Mouse (Mus musculus) hindbrain, embryonic 16.5 days (tissue): ENCODE data around the gene Lias. TPM values are rescaled to one million over a fixed set of nuclear protein-coding genes. Genes with fewer than 3 reads are reported as not detected.

Experiments used
- ATAC-seq: fragments of 200-750 bp; cut with Nextera tagmentation; 2 replicates; pipeline ENCODE4 v1.8.0; 2017; ENCODE audit warnings: moderate TSS enrichment, moderate library complexity
- H3K27ac ChIP-seq: fragments of 300-500 bp; sonication (generic); 2 replicates; pipeline ENCODE4 v1.5.1; 2014; ENCODE audit warnings: low read depth, mild to moderate bottlenecking, control low read depth, low read length, moderate library complexity
- H3K27me3 ChIP-seq: fragments of 300-500 bp; sonication (generic); replicated peaks from 2 replicates; pipeline ENCODE4 v1.6.1; 2014; ENCODE audit warnings: low read length; ENCODE audit not compliant: control insufficient read depth, insufficient read depth
- H3K36me3 ChIP-seq: fragments of 300-500 bp; sonication (generic); 2 replicates; pipeline ENCODE4 v1.6.1; 2014; ENCODE audit warnings: mild to moderate bottlenecking, low read length, moderate library complexity, mixed read lengths; ENCODE audit not compliant: control insufficient read depth, insufficient read depth
- H3K4me1 ChIP-seq: fragments of 300-500 bp; sonication (generic); 2 replicates; pipeline ENCODE4 v1.6.1; 2014; ENCODE audit warnings: low read depth, low read length; ENCODE audit not compliant: control insufficient read depth, insufficient read depth
- H3K4me2 ChIP-seq: fragments of 300-500 bp; sonication (generic); 2 replicates; pipeline ENCODE4 v1.6.1; 2014; ENCODE audit warnings: mild to moderate bottlenecking, low read length, control low read depth, moderate library complexity
- H3K4me3 ChIP-seq: fragments of 300-500 bp; sonication (generic); 2 replicates; pipeline ENCODE4 v1.5.1; 2014; ENCODE audit warnings: mild to moderate bottlenecking, low read length, control low read depth, moderate library complexity
- H3K9ac ChIP-seq: fragments of 300-500 bp; sonication (generic); 2 replicates; pipeline ENCODE4 v1.6.1; 2014; ENCODE audit warnings: low read depth, mild to moderate bottlenecking, control low read depth, low read length, moderate library complexity
- H3K9me3 ChIP-seq: fragments of 300-500 bp; sonication (generic); 2 replicates; pipeline ENCODE4 v1.6.1; 2014; ENCODE audit warnings: mild to moderate bottlenecking, low read length, moderate library complexity; ENCODE audit not compliant: control insufficient read depth
- WGBS: fragments of 180-500 bp; shearing (Covaris S2); extraction: QIAGEN DNeasy Blood & Tissue Kit; methylation state at CpG from one replicate; pipeline ENCODE4 v1.1.7; 2014; 5-methylcytosine and 5-hydroxymethylcytosine counted together
- polyA plus RNA-seq: library from polyadenylated mRNA; unstranded; fragments of >200 nt; fragmentation: Nextera tagmentation; extraction: Ambion mirVana; gene quantifications from 2 replicates; pipeline ENCODE4 v1.2.1, GENCODE M21; 2015

Lias gene
- polyA plus RNA-seq, result 60.8 and 65.8 TPM in 2 replicates

DNA sequence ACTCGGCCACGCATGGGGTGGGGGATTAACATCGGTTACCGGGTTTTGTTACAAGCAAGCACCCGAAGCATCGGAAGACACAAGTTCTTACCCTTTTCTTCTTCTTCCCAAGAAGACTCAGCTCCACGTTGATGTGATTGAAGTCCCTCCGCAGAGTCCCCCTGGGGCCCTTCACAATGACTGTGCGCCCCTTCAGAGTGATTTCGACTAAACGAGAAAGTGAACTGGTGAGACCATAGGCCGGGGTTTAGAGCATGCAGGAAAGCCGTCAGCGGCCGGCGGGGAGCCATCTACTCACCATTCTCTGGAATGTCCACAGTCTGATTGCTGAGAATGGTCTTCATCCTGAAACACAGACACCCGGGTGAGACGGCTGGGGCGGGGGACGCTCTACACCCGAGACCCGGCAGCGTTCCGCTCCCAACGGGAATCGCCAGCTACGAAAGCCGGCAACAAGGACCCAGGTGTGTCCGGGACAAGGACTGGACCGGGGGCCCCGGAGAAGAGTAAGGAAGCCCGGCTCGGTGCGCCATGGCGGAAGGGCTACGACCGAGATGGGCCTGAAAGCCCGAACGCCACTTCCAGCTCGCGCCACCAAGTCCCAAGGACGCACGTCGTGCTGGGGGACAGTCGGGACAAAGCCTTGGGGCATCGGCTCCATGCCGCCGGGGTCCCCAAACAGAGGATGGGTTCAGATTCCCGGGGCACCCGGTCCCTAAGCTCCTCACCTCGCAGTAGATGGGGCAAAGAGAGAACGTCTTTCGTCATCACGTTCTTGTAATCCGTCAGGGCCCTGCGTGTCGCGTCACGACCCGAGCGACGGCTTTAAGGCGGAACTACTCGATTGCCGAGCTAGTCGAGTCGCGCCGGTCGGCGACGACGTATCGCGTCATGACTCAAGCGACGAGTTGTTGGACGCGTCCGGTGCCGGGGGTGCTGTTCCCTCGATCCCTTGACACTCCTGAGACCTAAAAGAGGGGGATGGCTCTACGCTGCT, at the start of gene Lias, which contains the start of gene Rpl9:
Lias (plus strand) TSS at position 850 of the 997 bp plus-strand sequence.
Rpl9 (minus strand) TSS at position 797 of the 997 bp plus-strand sequence.
- Histone ChIP-seq H3K4me1 (peaks cover 22% of the 10 kb centered on the region), H3K36me3 (peaks cover 17% of the 10 kb centered on the region), H3K9ac (peak within 1 kb of the TSS; percentile 93), H3K9me3 (no peaks in the 10 kb centered on the region), H3K4me3 (peak within 1 kb of the TSS; percentile 86), H3K4me2 (peak within 1 kb of the TSS; percentile 85), H3K27ac (peak within 1 kb of the TSS; percentile 90), H3K27me3 (no peaks in the 10 kb centered on the region)
- WGBS, result under 1% methylated on average over 83 of the region's 83 CpGs
- ATAC-seq, result peak; percentile 98

DNA sequence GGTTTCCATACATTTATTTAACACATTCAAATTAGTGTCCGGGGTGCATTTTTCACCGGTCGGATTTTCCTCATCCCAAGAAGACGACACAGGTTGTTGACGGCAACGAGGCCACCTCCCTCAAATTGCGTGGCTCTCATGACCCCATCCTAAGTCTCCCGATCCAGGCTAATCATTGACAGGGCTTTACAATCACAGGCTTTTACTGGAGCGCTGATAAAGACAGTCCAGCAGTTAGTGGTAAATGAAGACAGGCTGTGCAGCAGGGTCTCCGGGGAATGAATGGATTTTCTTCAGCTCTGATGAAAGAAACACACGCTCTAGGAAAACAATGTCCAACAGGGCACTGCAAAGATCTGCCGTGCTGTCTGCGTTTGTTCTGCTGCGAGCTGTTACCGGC, 43.1 kb upstream of the Lias start, which contains the start of gene Klb:
Klb (plus strand) TSS at position 147 of the 400 bp plus-strand sequence.
- no peak for ATAC-seq
- 0 out of 2 replicates have a peak within 1 kb of the TSS, but pooled peaks have one; percentile 1 for H3K9ac ChIP-seq
- no peaks in the 10 kb centered on the region for H3K36me3 ChIP-seq
- 37% methylated on average over 15 of the region's 15 CpGs for WGBS
- H3K4me1 ChIP-seq, result no peaks in the 10 kb centered on the region
- no peaks in the 10 kb centered on the region for H3K27me3 ChIP-seq
- H3K4me2 ChIP-seq, result peak within 1 kb of the TSS; percentile 44
- H3K27ac ChIP-seq, result no peak within 1 kb of the TSS
- H3K4me3 ChIP-seq, result peak within 1 kb of the TSS; percentile 22
- no peaks in the 10 kb centered on the region for H3K9me3 ChIP-seq

DNA sequence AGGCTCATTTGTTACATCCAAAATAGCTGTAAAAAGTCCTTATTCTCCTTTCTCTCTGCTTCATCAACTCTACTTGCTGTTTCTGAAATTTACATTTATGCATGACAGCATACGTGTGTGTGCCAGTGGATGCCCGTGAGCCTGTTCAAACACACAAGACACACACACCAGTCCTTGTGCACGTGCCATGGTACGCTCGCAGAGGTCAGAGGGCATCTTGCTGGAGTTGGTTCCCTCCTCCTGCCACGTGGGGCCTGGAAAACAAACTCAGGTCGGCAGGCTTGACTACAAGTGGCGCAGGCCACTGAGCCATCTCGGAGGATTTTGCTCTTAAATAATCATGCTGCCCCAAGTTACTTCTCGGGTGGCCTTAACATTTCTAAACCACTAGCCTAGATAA, 40.8 kb upstream of the Lias start:
- Histone ChIP-seq H3K4me2 (no peak overlapping the region), H3K27ac (no peak overlapping the region), H3K9me3 (no peaks in the 10 kb centered on the region), H3K4me3 (no peak overlapping the region), H3K9ac (no peak overlapping the region), H3K4me1 (no peaks in the 10 kb centered on the region), H3K36me3 (no peaks in the 10 kb centered on the region), H3K27me3 (no peaks in the 10 kb centered on the region)
- no peak for ATAC-seq
- WGBS, result 60% methylated on average over 10 of the region's 10 CpGs

DNA sequence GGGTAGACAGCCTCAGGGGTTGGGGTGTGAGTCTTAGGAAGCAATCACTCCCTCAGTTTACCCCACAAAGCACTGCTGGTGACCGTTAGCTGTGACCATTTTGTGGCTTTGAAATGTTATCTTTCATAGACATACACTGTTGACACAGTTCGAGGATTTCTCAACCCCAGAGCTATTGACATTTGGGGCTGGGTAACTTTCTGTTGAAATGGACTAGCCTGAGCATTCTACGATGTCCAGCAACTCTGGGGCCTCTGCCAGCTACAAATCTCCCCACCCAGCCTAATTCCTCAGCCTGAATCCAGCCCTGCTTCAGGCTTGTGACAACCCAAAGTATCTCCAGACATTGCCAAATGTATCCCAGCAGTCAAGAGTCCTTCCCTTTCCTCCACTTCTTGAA, 37.2 kb upstream of the Lias start:
- WGBS, result 90% methylated on average over 3 of the region's 3 CpGs
- no peak overlapping the region for H3K4me2 ChIP-seq
- H3K9me3 ChIP-seq, result no peaks in the 10 kb centered on the region
- no peak overlapping the region for H3K9ac ChIP-seq
- H3K4me1 ChIP-seq, result no peaks in the 10 kb centered on the region
- H3K36me3 ChIP-seq, result no peaks in the 10 kb centered on the region
- no peak for ATAC-seq
- H3K27me3 ChIP-seq, result no peaks in the 10 kb centered on the region
- no peak overlapping the region for H3K4me3 ChIP-seq
- H3K27ac ChIP-seq, result no peak overlapping the region

DNA sequence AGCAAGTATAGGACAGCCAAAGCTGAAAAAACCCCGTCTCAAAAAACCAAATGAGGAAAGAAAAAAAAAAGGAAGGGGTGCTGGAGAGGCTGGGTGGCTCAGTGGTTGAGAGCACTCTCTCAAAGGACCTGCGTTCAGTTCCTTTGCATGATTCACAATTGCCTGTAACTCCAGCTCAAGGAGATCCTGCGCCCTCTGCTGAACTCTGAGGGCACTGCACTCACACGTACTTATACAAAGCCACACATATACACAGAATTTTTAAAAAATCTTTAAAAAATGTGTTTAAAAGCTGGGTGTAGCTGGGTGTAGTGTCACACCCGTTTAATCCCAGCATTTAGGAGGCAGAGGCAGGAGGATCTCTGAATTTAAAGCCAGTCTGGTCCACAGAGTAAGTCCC, 36.3 kb upstream of the Lias start:
- H3K27ac ChIP-seq, result no peak overlapping the region
- H3K27me3 ChIP-seq, result no peaks in the 10 kb centered on the region
- H3K4me1 ChIP-seq, result no peaks in the 10 kb centered on the region
- no peak for ATAC-seq
- H3K4me3 ChIP-seq, result no peak overlapping the region
- H3K9ac ChIP-seq, result no peak overlapping the region
- H3K4me2 ChIP-seq, result no peak overlapping the region
- H3K36me3 ChIP-seq, result no peaks in the 10 kb centered on the region
- WGBS, result 72% methylated on average over 5 of the region's 5 CpGs
- no peaks in the 10 kb centered on the region for H3K9me3 ChIP-seq

DNA sequence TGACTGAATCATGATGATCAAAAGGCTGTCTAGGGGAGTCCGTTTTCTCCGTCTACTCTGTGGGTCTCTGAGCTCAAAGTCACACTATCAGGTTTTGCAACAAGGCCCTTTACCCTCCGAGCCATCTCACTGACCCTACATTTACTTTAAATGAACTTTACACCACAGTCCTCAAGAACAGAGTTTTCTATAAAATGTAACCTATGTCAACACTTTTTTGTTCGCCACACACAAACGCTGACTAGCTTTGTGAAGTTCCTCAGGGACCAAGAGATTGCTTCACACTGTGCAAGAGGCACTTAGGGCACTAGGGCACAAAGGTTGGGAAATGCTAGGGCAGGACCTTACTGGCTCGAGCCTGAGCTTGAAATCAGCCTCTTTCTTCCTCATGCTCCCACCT, 34.4 kb upstream of the Lias start:
- H3K4me2 ChIP-seq, result no peak overlapping the region
- H3K9me3 ChIP-seq, result no peaks in the 10 kb centered on the region
- no peaks in the 10 kb centered on the region for H3K36me3 ChIP-seq
- 83% methylated on average over 6 of the region's 6 CpGs for WGBS
- no peak overlapping the region for H3K27ac ChIP-seq
- no peak overlapping the region for H3K9ac ChIP-seq
- no peaks in the 10 kb centered on the region for H3K27me3 ChIP-seq
- ATAC-seq, result no peak
- H3K4me3 ChIP-seq, result no peak overlapping the region
- H3K4me1 ChIP-seq, result no peaks in the 10 kb centered on the region

DNA sequence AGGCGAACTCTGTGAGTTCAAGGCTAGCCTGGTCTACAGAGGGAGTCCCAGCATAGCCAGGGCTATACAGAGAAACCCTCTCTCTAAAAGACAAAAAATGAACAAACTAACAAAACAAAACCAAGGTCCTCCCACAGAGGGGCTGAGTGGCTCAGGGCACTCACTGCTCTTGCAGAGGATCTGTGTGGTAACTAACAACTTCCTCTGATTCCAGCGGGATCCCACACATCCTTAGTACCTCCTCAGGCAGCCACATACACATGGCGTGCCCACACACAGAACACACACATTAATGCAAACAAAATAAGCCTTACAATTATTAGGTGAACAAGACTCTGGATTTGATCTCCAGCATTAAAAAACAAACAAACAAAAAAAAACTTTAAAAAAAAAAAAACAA, 33.5 kb upstream of the Lias start:
- 90% methylated on average over 3 of the region's 3 CpGs for WGBS
- H3K27ac ChIP-seq, result no peak overlapping the region
- H3K4me2 ChIP-seq, result no peak overlapping the region
- no peaks in the 10 kb centered on the region for H3K36me3 ChIP-seq
- no peaks in the 10 kb centered on the region for H3K27me3 ChIP-seq
- no peak overlapping the region for H3K9ac ChIP-seq
- ATAC-seq, result no peak
- no peak overlapping the region for H3K4me3 ChIP-seq
- H3K9me3 ChIP-seq, result no peaks in the 10 kb centered on the region
- no peaks in the 10 kb centered on the region for H3K4me1 ChIP-seq

DNA sequence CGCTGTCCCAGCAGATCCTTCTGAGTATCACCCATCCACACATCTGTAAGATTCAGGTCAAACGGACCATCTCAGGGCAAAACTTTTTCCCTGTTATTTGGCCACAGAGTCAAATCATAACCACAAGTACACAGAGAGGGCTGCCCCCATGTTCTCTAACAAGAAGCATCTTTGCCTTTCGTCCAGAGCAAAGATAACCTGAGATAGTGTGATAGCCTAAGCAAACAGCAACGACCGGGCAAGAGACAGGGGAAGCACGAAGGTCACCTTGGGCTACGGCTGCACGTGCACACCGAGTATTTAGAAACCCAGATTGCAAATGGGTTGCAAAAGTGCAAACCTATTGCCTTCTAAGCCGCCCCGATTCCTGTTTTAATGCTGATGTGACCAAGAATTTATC, 23.5 kb upstream of the Lias start:
- Histone ChIP-seq H3K9me3 (no peaks in the 10 kb centered on the region), H3K27ac (no peak overlapping the region), H3K27me3 (no peaks in the 10 kb centered on the region), H3K4me3 (no peak overlapping the region), H3K4me2 (no peak overlapping the region), H3K4me1 (no peaks in the 10 kb centered on the region), H3K9ac (no peak overlapping the region), H3K36me3 (no peaks in the 10 kb centered on the region)
- WGBS, result 89% methylated on average over 11 of the region's 11 CpGs
- no peak for ATAC-seq

DNA sequence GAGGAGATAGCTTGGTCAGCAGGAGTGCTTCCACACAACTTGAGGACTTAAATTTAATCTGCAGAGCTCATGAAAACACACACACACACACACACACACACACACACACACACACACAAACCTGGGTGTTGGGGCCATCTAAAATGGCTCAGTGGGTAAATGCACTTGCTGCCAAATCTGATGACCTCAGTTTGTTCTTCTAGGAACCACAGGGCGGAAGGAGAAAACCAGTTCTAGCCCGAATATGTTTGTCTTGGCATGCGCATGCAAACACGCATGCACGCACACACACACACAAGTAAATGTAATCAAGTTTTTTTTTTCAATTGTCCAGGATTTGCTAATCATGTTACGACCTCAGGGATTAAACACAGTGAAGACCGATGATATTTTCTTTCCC, 19.7 kb upstream of the Lias start:
- Histone ChIP-seq H3K36me3 (no peaks in the 10 kb centered on the region), H3K4me1 (no peaks in the 10 kb centered on the region), H3K4me2 (no peak overlapping the region), H3K27me3 (no peaks in the 10 kb centered on the region), H3K4me3 (no peak overlapping the region), H3K9me3 (no peaks in the 10 kb centered on the region), H3K9ac (no peak overlapping the region), H3K27ac (no peak overlapping the region)
- WGBS, result 93% methylated on average over 7 of the region's 7 CpGs
- ATAC-seq, result no peak
